Mouse (Mus musculus) hindbrain, embryonic 13.5 days (tissue): Measurements from ENCODE around the gene Cfap43. TPM values are rescaled to one million over a fixed set of nuclear protein-coding genes. Genes with fewer than 3 reads are reported as not detected.

ENCODE experiments used
- ATAC-seq: fragments of 200-750 bp; cut with Nextera tagmentation; 2 replicates; pipeline ENCODE4 v1.8.0; 2017; ENCODE audit warnings: moderate TSS enrichment; ENCODE audit not compliant: low FRiP score
- H3K27ac ChIP-seq: fragments of 300-500 bp; sonication (generic); 2 replicates; pipeline ENCODE4 v1.5.1; 2015; ENCODE audit warnings: inconsistent platforms, mild to moderate bottlenecking, moderate library complexity
- H3K27me3 ChIP-seq: fragments of 300-500 bp; sonication (generic); 2 replicates; pipeline ENCODE4 v1.6.1; 2015; ENCODE audit warnings: mild to moderate bottlenecking, inconsistent platforms
- H3K36me3 ChIP-seq: fragments of 300-500 bp; sonication (generic); 2 replicates; pipeline ENCODE4 v1.6.1; 2015; ENCODE audit warnings: mild to moderate bottlenecking, inconsistent platforms
- H3K4me1 ChIP-seq: fragments of 300-500 bp; sonication (generic); replicated peaks from 2 replicates; pipeline ENCODE4 v1.6.1; 2015; ENCODE audit warnings: inconsistent platforms
- H3K4me2 ChIP-seq: fragments of 300-500 bp; sonication (generic); 2 replicates; pipeline ENCODE4 v1.6.1; 2015; ENCODE audit warnings: inconsistent platforms, mild to moderate bottlenecking, moderate library complexity
- H3K4me3 ChIP-seq: fragments of 300-500 bp; sonication (generic); 2 replicates; pipeline ENCODE4 v1.5.1; 2015; ENCODE audit warnings: mild to moderate bottlenecking, inconsistent platforms
- H3K9ac ChIP-seq: fragments of 300-500 bp; sonication (generic); 2 replicates; pipeline ENCODE4 v1.6.1; 2015; ENCODE audit warnings: mild to moderate bottlenecking, inconsistent platforms
- H3K9me3 ChIP-seq: fragments of 300-500 bp; sonication (generic); 2 replicates; pipeline ENCODE4 v1.6.1; 2016; ENCODE audit warnings: inconsistent platforms
- WGBS: fragments of 180-500 bp; shearing (Covaris S2); methylation state at CpG from one replicate; pipeline ENCODE4 v1.1.7; 2015; 5-methylcytosine and 5-hydroxymethylcytosine counted together
- polyA plus RNA-seq: library from polyadenylated mRNA; unstranded; fragments of >200 nt; fragmentation: Nextera tagmentation; extraction: Ambion mirVana; gene quantifications from 2 replicates; pipeline ENCODE4 v1.2.1, GENCODE M21; 2015

Cfap43 gene
- 1.6 and 2.2 TPM in 2 replicates for polyA plus RNA-seq

- under 1% methylated on average over 48 of the region's 48 CpGs for WGBS
- Histone ChIP-seq H3K27me3 (no peaks in the 10 kb centered on the region), H3K4me2 (peak within 1 kb of the TSS; percentile 89), H3K9me3 (no peaks in the 10 kb centered on the region), H3K9ac (peak within 1 kb of the TSS; percentile 87), H3K4me3 (peak within 1 kb of the TSS; percentile 74), H3K27ac (peak within 1 kb of the TSS; percentile 89), H3K4me1 (peaks cover 31% of the 10 kb centered on the region), H3K36me3 (no peaks in the 10 kb centered on the region)
- peak; percentile 75 for ATAC-seq
These were observed at the start of gene Cfap43, which contains the start of gene Itprip for GRCm38 (mm10) chr19:47919126-47919965. Cfap43 (minus strand) TSS chr19:47919287. Itprip (minus strand) TSS chr19:47919299.

GRCm38 (mm10) chr19:47958181-47958580 lies 39.1 kb upstream of the Cfap43 start:
- H3K27me3 ChIP-seq, result no peaks in the 10 kb centered on the region
- H3K36me3 ChIP-seq, result no peaks in the 10 kb centered on the region
- H3K4me2 ChIP-seq, result no peak overlapping the region
- ATAC-seq, result no peak
- no peak overlapping the region for H3K27ac ChIP-seq
- 57% methylated on average over 13 of the region's 13 CpGs for WGBS
- peaks cover 7% of the 10 kb centered on the region for H3K4me1 ChIP-seq
- H3K9me3 ChIP-seq, result no peaks in the 10 kb centered on the region
- no peak overlapping the region for H3K9ac ChIP-seq
- H3K4me3 ChIP-seq, result no peak overlapping the region

GRCm38 (mm10) chr19:47953169-47953568 lies 34.1 kb upstream of the Cfap43 start:
- Histone ChIP-seq H3K4me2 (no peak overlapping the region), H3K4me1 (peaks cover 8% of the 10 kb centered on the region), H3K27ac (0 out of 2 replicates have a peak overlapping the region, but pooled peaks have one; percentile 32), H3K9me3 (no peaks in the 10 kb centered on the region), H3K36me3 (no peaks in the 10 kb centered on the region), H3K27me3 (no peaks in the 10 kb centered on the region), H3K4me3 (no peak overlapping the region), H3K9ac (no peak overlapping the region)
- no peak for ATAC-seq
- 42% methylated on average over 9 of the region's 9 CpGs for WGBS

GRCm38 (mm10) chr19:47950946-47951345 lies 31.9 kb upstream of the Cfap43 start:
- WGBS, result 89% methylated on average over 7 of the region's 7 CpGs
- H3K4me3 ChIP-seq, result no peak overlapping the region
- H3K9ac ChIP-seq, result no peak overlapping the region
- H3K4me1 ChIP-seq, result peaks cover 12% of the 10 kb centered on the region
- no peaks in the 10 kb centered on the region for H3K36me3 ChIP-seq
- no peaks in the 10 kb centered on the region for H3K27me3 ChIP-seq
- no peak for ATAC-seq
- H3K4me2 ChIP-seq, result no peak overlapping the region
- no peaks in the 10 kb centered on the region for H3K9me3 ChIP-seq
- no peak overlapping the region for H3K27ac ChIP-seq

- no peaks in the 10 kb centered on the region for H3K9me3 ChIP-seq
- H3K36me3 ChIP-seq, result no peaks in the 10 kb centered on the region
- H3K27me3 ChIP-seq, result 0 out of 2 replicates have a peak, but pooled peaks cover 4% of the 10 kb centered on the region
- 44% methylated on average over 23 of the region's 23 CpGs for WGBS
- peak overlapping the region; percentile 15 for H3K4me2 ChIP-seq
- no peak overlapping the region for H3K4me3 ChIP-seq
- H3K27ac ChIP-seq, result no peak overlapping the region
- H3K9ac ChIP-seq, result no peak overlapping the region
- ATAC-seq, result no peak
- peaks cover 6% of the 10 kb centered on the region; the same call in 1 of the 2 replicates for H3K4me1 ChIP-seq
These were observed 27.9 kb upstream of the Cfap43 start for GRCm38 (mm10) chr19:47946821-47947465.

GRCm38 (mm10) chr19:47939361-47939760 lies 20.3 kb upstream of the Cfap43 start:
- no peak overlapping the region for H3K4me3 ChIP-seq
- H3K9ac ChIP-seq, result no peak overlapping the region
- H3K36me3 ChIP-seq, result no peaks in the 10 kb centered on the region
- H3K9me3 ChIP-seq, result no peaks in the 10 kb centered on the region
- no peak overlapping the region for H3K27ac ChIP-seq
- WGBS, result 92% methylated on average over 6 of the region's 6 CpGs
- H3K4me2 ChIP-seq, result no peak overlapping the region
- no peak for ATAC-seq
- H3K27me3 ChIP-seq, result peaks cover 12% of the 10 kb centered on the region
- peaks cover 12% of the 10 kb centered on the region for H3K4me1 ChIP-seq

GRCm38 (mm10) chr19:47937443-47938406 lies 18.6 kb upstream of the Cfap43 start, which contains the start of gene Cfap58:
Cfap58 (plus strand) TSS chr19:47937675.
- H3K4me2 ChIP-seq, result peak within 1 kb of the TSS; percentile 67
- 4% methylated on average over 41 of the region's 41 CpGs for WGBS
- no peaks in the 10 kb centered on the region for H3K9me3 ChIP-seq
- peak; percentile 90 for ATAC-seq
- no peaks in the 10 kb centered on the region for H3K36me3 ChIP-seq
- H3K27ac ChIP-seq, result peak within 1 kb of the TSS; percentile 65
- H3K27me3 ChIP-seq, result peaks cover 12% of the 10 kb centered on the region
- peak within 1 kb of the TSS; percentile 42 for H3K4me3 ChIP-seq
- H3K9ac ChIP-seq, result peak within 1 kb of the TSS; percentile 65
- peaks cover 12% of the 10 kb centered on the region for H3K4me1 ChIP-seq

- H3K27me3 ChIP-seq, result peaks cover 12% of the 10 kb centered on the region
- no peaks in the 10 kb centered on the region for H3K36me3 ChIP-seq
- peaks cover 12% of the 10 kb centered on the region for H3K4me1 ChIP-seq
- no peaks in the 10 kb centered on the region for H3K9me3 ChIP-seq
- no peak for ATAC-seq
- peak overlapping the region; percentile 65; the same call in 1 of the 2 replicates for H3K9ac ChIP-seq
- WGBS, result 55% methylated on average over 9 of the region's 9 CpGs
- peak overlapping the region; percentile 42 for H3K4me3 ChIP-seq
- H3K4me2 ChIP-seq, result peak overlapping the region; percentile 67
- no peak overlapping the region for H3K27ac ChIP-seq
These were observed 17.9 kb upstream of the Cfap43 start for GRCm38 (mm10) chr19:47936938-47937337.

GRCm38 (mm10) chr19:47936490-47936889 lies 17.4 kb upstream of the Cfap43 start:
- 88% methylated on average over 11 of the region's 11 CpGs for WGBS
- no peak for ATAC-seq
- peaks cover 12% of the 10 kb centered on the region for H3K27me3 ChIP-seq
- peak overlapping the region; percentile 67; the same call in 1 of the 2 replicates for H3K4me2 ChIP-seq
- no peak overlapping the region for H3K9ac ChIP-seq
- no peak overlapping the region for H3K4me3 ChIP-seq
- H3K4me1 ChIP-seq, result peaks cover 12% of the 10 kb centered on the region
- no peak overlapping the region for H3K27ac ChIP-seq
- no peaks in the 10 kb centered on the region for H3K9me3 ChIP-seq
- no peaks in the 10 kb centered on the region for H3K36me3 ChIP-seq

- Histone ChIP-seq H3K27me3 (peaks cover 12% of the 10 kb centered on the region), H3K27ac (no peak overlapping the region), H3K4me1 (peaks cover 12% of the 10 kb centered on the region), H3K9me3 (no peaks in the 10 kb centered on the region), H3K4me2 (no peak overlapping the region), H3K4me3 (no peak overlapping the region), H3K36me3 (no peaks in the 10 kb centered on the region), H3K9ac (no peak overlapping the region)
- WGBS, result 88% methylated on average over 6 of the region's 6 CpGs
- ATAC-seq, result no peak
These were observed 16.4 kb upstream of the Cfap43 start for GRCm38 (mm10) chr19:47935530-47935929.

GRCm38 (mm10) chr19:47934636-47935238 lies 15.7 kb upstream of the Cfap43 start:
- no peak for ATAC-seq
- no peak overlapping the region for H3K9ac ChIP-seq
- WGBS, result 76% methylated on average over 16 of the region's 16 CpGs
- H3K9me3 ChIP-seq, result no peaks in the 10 kb centered on the region
- no peak overlapping the region for H3K27ac ChIP-seq
- no peaks in the 10 kb centered on the region for H3K36me3 ChIP-seq
- H3K4me1 ChIP-seq, result peaks cover 12% of the 10 kb centered on the region
- no peak overlapping the region for H3K4me2 ChIP-seq
- peaks cover 7% of the 10 kb centered on the region for H3K27me3 ChIP-seq
- no peak overlapping the region for H3K4me3 ChIP-seq
